Mouse (Mus musculus): ENCODE data around the gene Tmcc1. TPM values are rescaled to one million over a fixed set of nuclear protein-coding genes. Genes with fewer than 3 reads are reported as not detected.

The Tmcc1 gene
- total and polyA plus RNA-seq, 3 experiments: 9.1 to 30.6 TPM; not detected in 1

DNA sequence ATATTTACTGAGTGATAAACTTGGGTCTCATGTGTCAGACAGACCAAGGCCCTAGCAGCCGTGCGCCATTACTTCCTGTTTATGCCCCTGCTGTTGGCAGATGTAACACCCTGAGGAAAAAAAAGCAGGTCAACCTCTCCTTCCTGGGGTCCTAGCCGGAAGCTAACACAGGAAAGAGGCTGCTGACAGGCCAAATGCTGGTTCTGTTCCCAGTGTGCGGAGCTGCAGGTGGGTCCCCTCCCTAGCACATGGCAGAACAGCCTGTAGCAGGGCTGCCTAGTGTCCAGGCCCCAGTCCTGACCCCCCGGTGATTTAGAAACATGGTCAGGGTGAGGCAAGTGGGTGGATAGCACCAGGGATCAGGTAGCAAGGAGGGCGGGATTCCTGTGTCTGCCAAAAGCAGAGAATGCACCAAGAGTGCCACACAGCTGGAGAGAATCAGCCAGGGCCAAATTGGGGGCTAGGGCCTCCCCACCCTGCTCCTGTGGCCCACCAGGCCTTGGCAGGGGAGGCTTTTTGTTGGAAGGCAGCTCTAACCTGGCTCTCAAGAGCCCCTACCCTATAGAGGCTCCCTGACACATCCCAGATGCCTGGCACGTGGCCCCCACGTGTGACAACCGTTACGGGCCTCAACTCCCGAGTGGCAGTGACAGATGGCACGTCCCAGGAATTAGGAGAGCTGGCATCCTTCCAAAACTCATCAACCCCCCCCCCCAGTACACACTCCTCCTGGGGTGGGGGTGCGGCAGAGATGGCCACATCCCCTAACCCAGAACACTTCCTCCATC is 221.8 kb downstream of the Tmcc1 start:
- no peaks in the 10 kb centered on the region for H3K36me3 ChIP-seq (ENCODE audit: control insufficient read depth in 1 of 2, insufficient read depth in 2 of 2, low read length in 2 of 2)

DNA sequence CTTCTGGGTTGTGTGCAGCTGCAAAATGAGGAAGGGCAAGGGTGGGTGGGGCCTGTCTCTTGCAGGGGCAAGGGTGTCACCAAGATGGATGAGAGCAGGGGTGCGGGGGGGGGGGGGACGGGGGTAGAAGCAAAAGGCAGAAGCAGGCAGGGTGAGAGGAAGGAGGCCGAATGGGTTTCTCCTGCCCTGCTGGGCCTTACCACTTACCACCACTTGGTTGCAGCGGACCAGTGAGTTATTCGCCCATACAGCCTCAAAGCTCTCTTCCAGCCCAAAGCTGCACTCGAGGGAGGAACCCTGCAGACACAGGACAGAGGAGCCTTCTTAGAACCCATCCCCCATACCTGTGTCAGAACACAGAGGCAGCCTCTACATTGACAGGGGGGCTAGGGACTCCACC is 223.3 kb downstream of the Tmcc1 start:
- Histone ChIP-seq H3K9me3 (replicated peaks; ENCODE audit: insufficient read depth, low read length) (no peaks in the 10 kb centered on the region), H3K4me3 (ENCODE audit: control insufficient read depth in 1 of 2, insufficient read depth in 1 of 2, low read depth in 2 of 2, low read length in 2 of 2) (no peak overlapping the region), H3K79me2 (ENCODE audit: control insufficient read depth, insufficient read depth, low read length, poor library complexity) (no peaks in the 10 kb centered on the region), H3K36me3 (ENCODE audit: control insufficient read depth in 1 of 2, insufficient read depth in 2 of 2, low read length in 2 of 2) (no peaks in the 10 kb centered on the region), H3K27me3 (ENCODE audit: control insufficient read depth in 1 of 2, insufficient read depth in 2 of 2, low read length in 2 of 2) (no peaks in the 10 kb centered on the region), H3K27ac (ENCODE audit: control insufficient read depth, low read depth, low read length) (no peak overlapping the region), H3K9ac (ENCODE audit: control insufficient read depth, low read depth, low read length, poor library complexity, severe bottlenecking) (no peak overlapping the region), H3K4me1 (ENCODE audit: control insufficient read depth in 1 of 2, insufficient read depth in 2 of 2, low read length in 2 of 2) (no peaks in the 10 kb centered on the region)
- DNase-seq (ENCODE audit: low read depth, low spot score): peak; percentile 29
- TF ChIP-seq SIN3A (IDR thresholded peaks at IDR 0.05; ENCODE audit: low read length) (no peak), CTCF (IDR thresholded peaks at IDR 0.05 in 2 of 3, conservative IDR thresholded peaks at IDR 0.05 in 1 of 3; ENCODE audit: control insufficient read depth in 1 of 3, insufficient read depth in 1 of 3, low read depth in 2 of 3, low read length in 3 of 3, poor library complexity in 1 of 3, severe bottlenecking in 1 of 3) (no peak), EP300 (IDR thresholded peaks at IDR 0.05; ENCODE audit: low read depth in 1 of 2, low read length in 2 of 2) (no peak), MYB (IDR thresholded peaks at IDR 0.05; ENCODE audit: low read depth, low read length) (no peak), ETS1 (IDR thresholded peaks at IDR 0.05; ENCODE audit: low read depth, low read length) (no peak), GABPA (IDR thresholded peaks at IDR 0.05; ENCODE audit: low read depth, low read length) (no peak), TCF12 (IDR thresholded peaks at IDR 0.05; ENCODE audit: low read depth, low read length) (no peak), RCOR1 (IDR thresholded peaks at IDR 0.05; ENCODE audit: low read depth, low read length) (no peak), NELFE (IDR thresholded peaks at IDR 0.05; ENCODE audit: low read depth, low read length) (no peak), POLR2A (IDR thresholded peaks at IDR 0.05; ENCODE audit: control insufficient read depth in 1 of 2, insufficient read depth in 1 of 2, low read depth in 1 of 2, low read length in 2 of 2, poor library complexity in 1 of 2) (no peak), MEF2A (IDR thresholded peaks at IDR 0.05; ENCODE audit: extremely low read depth, insufficient replicate concordance, low read depth, low read length, poor library complexity, severe bottlenecking) (no peak), TBP (IDR thresholded peaks at IDR 0.05; ENCODE audit: low read depth, low read length) (no peak), E2F4 (IDR thresholded peaks at IDR 0.05; ENCODE audit: borderline replicate concordance, low read depth, low read length) (no peak), BHLHE40 (IDR thresholded peaks at IDR 0.05; ENCODE audit: borderline replicate concordance, low read depth, low read length) (no peak), HCFC1 (IDR thresholded peaks at IDR 0.05; ENCODE audit: low read depth, low read length) (no peak), UBTF (IDR thresholded peaks at IDR 0.05; ENCODE audit: borderline replicate concordance, insufficient read depth, low read depth, low read length) (no peak), USF1 (IDR thresholded peaks at IDR 0.05; ENCODE audit: low read depth, low read length) (no peak)

More for the DNA sequence above, 221.8 kb downstream of the Tmcc1 start:
- Histone ChIP-seq H3K9me3 (replicated peaks; ENCODE audit: insufficient read depth, low read length) (no peaks in the 10 kb centered on the region), H3K27me3 (ENCODE audit: control insufficient read depth in 1 of 2, insufficient read depth in 2 of 2, low read length in 2 of 2) (no peaks in the 10 kb centered on the region), H3K9ac (ENCODE audit: control insufficient read depth, low read depth, low read length, poor library complexity, severe bottlenecking) (no peak overlapping the region), H3K27ac (ENCODE audit: control insufficient read depth, low read depth, low read length) (no peak overlapping the region), H3K79me2 (ENCODE audit: control insufficient read depth, insufficient read depth, low read length, poor library complexity) (no peaks in the 10 kb centered on the region), H3K4me1 (ENCODE audit: control insufficient read depth in 1 of 2, insufficient read depth in 2 of 2, low read length in 2 of 2) (no peaks in the 10 kb centered on the region), H3K4me3 (ENCODE audit: control insufficient read depth in 1 of 2, insufficient read depth in 1 of 2, low read depth in 2 of 2, low read length in 2 of 2) (no peak overlapping the region)
- TF ChIP-seq RCOR1 (IDR thresholded peaks at IDR 0.05; ENCODE audit: low read depth, low read length): no peak
- TF ChIP-seq MXI1 (IDR thresholded peaks at IDR 0.05; ENCODE audit: low read depth, low read length): no peak
- no peak for TF ChIP-seq GABPA (IDR thresholded peaks at IDR 0.05; ENCODE audit: low read depth, low read length)
- DNase-seq (ENCODE audit: low read depth, low spot score): peak; percentile 23

All from MEL (cell line).